Mouse (Mus musculus) kidney, embryonic 16.5 days (tissue): ENCODE measurements at regions not wholly inside any gene's neighbourhood (a gene's known extent, or its start where the extent isn't known, plus 50 kb on each side); places are given as distances from the start of the nearest gene placed in this dataset.
A peak's percentile ranks its signal among the peaks of the same experiment; 100 is the strongest.
"Not testable (repeated sequence)": the region's sequence is repeated elsewhere in the genome, so short reads cannot be mapped to it uniquely, and the experiment has no call there.

Experiments used
- ATAC-seq: fragments of 200-750 bp; cut with Nextera tagmentation; 2 replicates; pipeline ENCODE4 v1.8.0; 2017; ENCODE audit warnings: moderate TSS enrichment; ENCODE audit not compliant: low FRiP score, low TSS enrichment
- H3K27ac ChIP-seq: fragments of 300-500 bp; sonication (generic); 2 replicates; pipeline ENCODE4 v1.5.1; 2014; ENCODE audit warnings: low read length
- H3K27me3 ChIP-seq: fragments of 300-500 bp; sonication (generic); 2 replicates; pipeline ENCODE4 v1.6.1; 2014; ENCODE audit warnings: low read length, control low read depth, mixed read lengths; ENCODE audit not compliant: insufficient read depth
- H3K36me3 ChIP-seq: fragments of 300-500 bp; sonication (generic); 2 replicates; pipeline ENCODE4 v1.6.1; 2014; ENCODE audit warnings: low read length, control low read depth, mixed read lengths; ENCODE audit not compliant: insufficient read depth
- H3K4me1 ChIP-seq: fragments of 300-500 bp; sonication (generic); 2 replicates; pipeline ENCODE4 v1.6.1; 2014; ENCODE audit warnings: low read length, control low read depth, mixed read lengths; ENCODE audit not compliant: insufficient read depth
- H3K4me2 ChIP-seq: fragments of 300-500 bp; sonication (generic); replicated peaks from 2 replicates; pipeline ENCODE4 v1.6.1; 2014; ENCODE audit warnings: low read depth, low read length
- H3K4me3 ChIP-seq: fragments of 300-500 bp; sonication (generic); 2 replicates; pipeline ENCODE4 v1.5.1; 2014; ENCODE audit warnings: mild to moderate bottlenecking, low read length
- H3K9ac ChIP-seq: fragments of 300-500 bp; sonication (generic); replicated peaks from 2 replicates; pipeline ENCODE4 v1.6.1; 2014; ENCODE audit warnings: low read length
- H3K9me3 ChIP-seq: fragments of 300-500 bp; sonication (generic); 2 replicates; pipeline ENCODE4 v1.6.1; 2016; ENCODE audit warnings: low read length, control low read depth
- WGBS: fragments of 180-500 bp; shearing (Covaris S2); extraction: QIAGEN DNeasy Blood & Tissue Kit; methylation state at CpG from one replicate; pipeline ENCODE4 v1.1.7; 2014; 5-methylcytosine and 5-hydroxymethylcytosine counted together

- H3K27ac ChIP-seq, H3K9ac ChIP-seq, H3K9me3 ChIP-seq, H3K27me3 ChIP-seq, H3K36me3 ChIP-seq, H3K4me1 ChIP-seq, H3K4me3 ChIP-seq, H3K4me2 ChIP-seq: not testable (repeated sequence)
- WGBS: 57% methylated on average over 2 of the region's 6 CpGs
- ATAC-seq: 0 out of 2 replicates have a peak, but pooled peaks have one; percentile 12
These were observed 209.9 kb upstream of the Hand2 start for GRCm38 (mm10) chr8:57110765-57111402.

GRCm38 (mm10) chr8:57111403-57111771, 209.4 kb upstream of the Hand2 start:
- Histone ChIP-seq H3K27me3 (no peaks in the 10 kb centered on the region), H3K36me3 (no peaks in the 10 kb centered on the region), H3K9me3 (peaks cover 4% of the 10 kb centered on the region; the same call in 1 of the 2 replicates), H3K4me2 (no peak overlapping the region), H3K4me3 (no peak overlapping the region), H3K9ac (no peak overlapping the region), H3K27ac (no peak overlapping the region), H3K4me1 (no peaks in the 10 kb centered on the region)
- no peak for ATAC-seq
- WGBS: 54% methylated on average over 2 of the region's 2 CpGs

GRCm38 (mm10) chr8:57113915-57114314, 206.9 kb upstream of the Hand2 start:
- no peak overlapping the region for H3K27ac ChIP-seq
- no peaks in the 10 kb centered on the region for H3K36me3 ChIP-seq
- peaks cover 4% of the 10 kb centered on the region; the same call in 1 of the 2 replicates for H3K9me3 ChIP-seq
- no peaks in the 10 kb centered on the region for H3K4me1 ChIP-seq
- WGBS: 43% methylated on average over 2 of the region's 2 CpGs
- ATAC-seq: no peak
- no peaks in the 10 kb centered on the region for H3K27me3 ChIP-seq
- no peak overlapping the region for H3K4me2 ChIP-seq
- H3K4me3 ChIP-seq: no peak overlapping the region
- H3K9ac ChIP-seq: no peak overlapping the region

GRCm38 (mm10) chr8:57115303-57115702, 205.5 kb upstream of the Hand2 start:
- 95% methylated on average over 2 of the region's 2 CpGs for WGBS
- peaks cover 4% of the 10 kb centered on the region; the same call in 1 of the 2 replicates for H3K9me3 ChIP-seq
- no peaks in the 10 kb centered on the region for H3K27me3 ChIP-seq

GRCm38 (mm10) chr8:57134041-57134440, 186.7 kb upstream of the Hand2 start:
- H3K27ac ChIP-seq: no peak overlapping the region
- no peaks in the 10 kb centered on the region for H3K4me1 ChIP-seq
- H3K4me2 ChIP-seq: no peak overlapping the region
- H3K27me3 ChIP-seq: no peaks in the 10 kb centered on the region
- H3K9ac ChIP-seq: no peak overlapping the region
- WGBS: 52% methylated on average over 2 of the region's 2 CpGs
- no peaks in the 10 kb centered on the region for H3K9me3 ChIP-seq
- no peaks in the 10 kb centered on the region for H3K36me3 ChIP-seq
- no peak for ATAC-seq
- H3K4me3 ChIP-seq: no peak overlapping the region

More at GRCm38 (mm10) chr8:57115303-57115702, 205.5 kb upstream of the Hand2 start:
- H3K4me3 ChIP-seq: no peak overlapping the region
- H3K27ac ChIP-seq: no peak overlapping the region
- ATAC-seq: no peak
- H3K9ac ChIP-seq: no peak overlapping the region
- H3K36me3 ChIP-seq: no peaks in the 10 kb centered on the region
- no peak overlapping the region for H3K4me2 ChIP-seq
- H3K4me1 ChIP-seq: no peaks in the 10 kb centered on the region

GRCm38 (mm10) chr8:57134726-57135125, 186.1 kb upstream of the Hand2 start:
- Histone ChIP-seq H3K4me1 (no peaks in the 10 kb centered on the region), H3K27me3 (no peaks in the 10 kb centered on the region), H3K9me3 (no peaks in the 10 kb centered on the region), H3K4me3 (no peak overlapping the region), H3K4me2 (no peak overlapping the region), H3K9ac (no peak overlapping the region), H3K27ac (no peak overlapping the region), H3K36me3 (no peaks in the 10 kb centered on the region)
- no peak for ATAC-seq
- 70% methylated on average over 5 of the region's 5 CpGs for WGBS

GRCm38 (mm10) chr8:57148036-57148435, 172.7 kb upstream of the Hand2 start:
- Histone ChIP-seq H3K9ac (no peak overlapping the region), H3K4me1 (no peaks in the 10 kb centered on the region), H3K4me3 (no peak overlapping the region), H3K4me2 (no peak overlapping the region), H3K36me3 (no peaks in the 10 kb centered on the region), H3K27ac (no peak overlapping the region), H3K9me3 (no peaks in the 10 kb centered on the region), H3K27me3 (no peaks in the 10 kb centered on the region)
- no peak; the same call in 1 of the 2 replicates for ATAC-seq
- 50% methylated on average over 5 of the region's 5 CpGs for WGBS

GRCm38 (mm10) chr8:57191153-57191552, 129.6 kb upstream of the Hand2 start:
- 69% methylated on average over 2 of the region's 2 CpGs for WGBS
- Histone ChIP-seq H3K4me1 (no peaks in the 10 kb centered on the region), H3K4me2 (no peak overlapping the region), H3K9ac (no peak overlapping the region), H3K9me3 (no peaks in the 10 kb centered on the region), H3K27ac (no peak overlapping the region), H3K27me3 (no peaks in the 10 kb centered on the region), H3K4me3 (no peak overlapping the region), H3K36me3 (no peaks in the 10 kb centered on the region)
- no peak for ATAC-seq

- 78% methylated on average over 8 of the region's 8 CpGs for WGBS
These were observed 120.5 kb upstream of the Hand2 start for GRCm38 (mm10) chr8:57200280-57200679.

GRCm38 (mm10) chr8:57209584-57209983, 111.2 kb upstream of the Hand2 start:
- 0 out of 2 replicates have a peak, but pooled peaks cover 3% of the 10 kb centered on the region for H3K4me1 ChIP-seq
- no peaks in the 10 kb centered on the region for H3K36me3 ChIP-seq
- no peak for ATAC-seq
- no peaks in the 10 kb centered on the region for H3K27me3 ChIP-seq
- H3K9me3 ChIP-seq: no peaks in the 10 kb centered on the region
- H3K27ac ChIP-seq: no peak overlapping the region
- H3K9ac ChIP-seq: no peak overlapping the region
- 86% methylated on average over 6 of the region's 6 CpGs for WGBS
- H3K4me3 ChIP-seq: no peak overlapping the region
- H3K4me2 ChIP-seq: no peak overlapping the region

More at GRCm38 (mm10) chr8:57200280-57200679, 120.5 kb upstream of the Hand2 start:
- Histone ChIP-seq H3K36me3 (no peaks in the 10 kb centered on the region), H3K9ac (no peak overlapping the region), H3K27me3 (no peaks in the 10 kb centered on the region), H3K4me1 (no peaks in the 10 kb centered on the region), H3K9me3 (no peaks in the 10 kb centered on the region), H3K4me2 (no peak overlapping the region), H3K4me3 (no peak overlapping the region), H3K27ac (no peak overlapping the region)
- no peak for ATAC-seq
